Mouse (Mus musculus) liver, embryonic 18 days (tissue): ENCODE measurements around the gene Metap1d. TPM values are rescaled to one million over a fixed set of nuclear protein-coding genes. Genes with fewer than 3 reads are reported as not detected.

Source experiments
- polyA plus RNA-seq: library from polyadenylated mRNA; depleted of rRNA; stranded (reverse); fragments of >200 nt; gene quantifications from 2 replicates; pipeline ENCODE4 v1.2.3, GENCODE M21; 2012; rRNA removed

Gene Metap1d
- polyA plus RNA-seq: 42.9 and 45.8 TPM in 2 replicates

GRCm38 (mm10) chr2:71453161-71453916 is at the start of gene Metap1d:
Metap1d (plus strand) TSS chr2:71453276.

GRCm38 (mm10) chr2:71528014-71528713 is 75.1 kb downstream of the Metap1d start, which contains the start of gene Dlx1:
Dlx1 (plus strand) TSS chr2:71528113.

GRCm38 (mm10) chr2:71546640-71547071 is 93.6 kb downstream of the Metap1d start, which contains the start of gene Dlx2:
Dlx2 (minus strand) TSS chr2:71546754.

Other genes starting within 250 kb of the Metap1d start
- gene Dync1i2, start 241.6 kb upstream of the Metap1d start, polyA plus RNA-seq: 22.9 and 24.1 TPM in 2 replicates
- gene Slc25a12, start 85.5 kb upstream of the Metap1d start, polyA plus RNA-seq: 13.6 and 14.7 TPM in 2 replicates
- gene Hat1, start 64.3 kb upstream of the Metap1d start, polyA plus RNA-seq: 31.8 and 35.3 TPM in 2 replicates
- gene Dlx1, start 74.8 kb downstream of the Metap1d start, polyA plus RNA-seq: 0.16 and 0.19 TPM in 2 replicates
- not detected in 2 replicates for gene Dlx2, start 93.5 kb downstream of the Metap1d start, polyA plus RNA-seq